Mouse (Mus musculus) forebrain, postnatal 0 days (tissue): Measurements from ENCODE around the gene Tnr. TPM values are rescaled to one million over a fixed set of nuclear protein-coding genes. Genes with fewer than 3 reads are reported as not detected.

ENCODE experiments used
- ATAC-seq: fragments of 200-750 bp; cut with Nextera tagmentation; 2 replicates; pipeline ENCODE4 v1.8.0; 2017; ENCODE audit warnings: mild to moderate bottlenecking, moderate library complexity
- DNase-seq: peaks from one replicate; pipeline ENCODE4 v3.0.0-alpha.2; 2015
- H3K27ac ChIP-seq: fragments of 300-500 bp; sonication (generic); 2 replicates; pipeline ENCODE4 v1.5.1; 2014; ENCODE audit warnings: low read depth, mild to moderate bottlenecking, antibody characterized with exemption, low read length, moderate library complexity, mixed read lengths
- H3K27me3 ChIP-seq: fragments of 300-500 bp; sonication (generic); 2 replicates; pipeline ENCODE4 v1.6.1; 2014; ENCODE audit warnings: mild to moderate bottlenecking, low read length, mixed read lengths; ENCODE audit not compliant: insufficient read depth
- H3K36me3 ChIP-seq: fragments of 300-500 bp; sonication (generic); 2 replicates; pipeline ENCODE4 v1.6.1; 2014; ENCODE audit warnings: mild to moderate bottlenecking, moderate library complexity; ENCODE audit not compliant: insufficient read depth
- H3K4me1 ChIP-seq: fragments of 300-500 bp; sonication (generic); 2 replicates; pipeline ENCODE4 v1.6.1; 2014; ENCODE audit warnings: antibody characterized with exemption; ENCODE audit not compliant: insufficient read depth
- H3K4me2 ChIP-seq: fragments of 300-500 bp; sonication (generic); 2 replicates; pipeline ENCODE4 v1.6.1; 2014; ENCODE audit warnings: low read depth, mild to moderate bottlenecking, moderate library complexity
- H3K4me3 ChIP-seq: fragments of 300-500 bp; sonication (generic); 2 replicates; pipeline ENCODE4 v1.5.1; 2014; ENCODE audit warnings: low read depth, low read length, mixed read lengths
- H3K9ac ChIP-seq: fragments of 300-500 bp; sonication (generic); 2 replicates; pipeline ENCODE4 v1.6.1; 2014; ENCODE audit warnings: mild to moderate bottlenecking
- H3K9me3 ChIP-seq: fragments of 300-500 bp; sonication (generic); 2 replicates; pipeline ENCODE4 v1.6.1; 2016; ENCODE audit warnings: low read length
- CTCF ChIP-seq: sonication (generic); IDR thresholded peaks from 2 replicates; pipeline ENCODE4 v1.5.1; 2016; ENCODE audit warnings: antibody characterized with exemption, control low read depth, low read depth
- WGBS: fragments of 180-500 bp; shearing (Covaris S2); extraction: QIAGEN DNeasy Blood & Tissue Kit; methylation state at CpG from one replicate; pipeline ENCODE4 v1.1.7; 2014; 5-methylcytosine and 5-hydroxymethylcytosine counted together
- polyA plus RNA-seq: library from polyadenylated mRNA; unstranded; fragments of >200 nt; fragmentation: Nextera tagmentation; extraction: Ambion mirVana; gene quantifications from 2 replicates; pipeline ENCODE4 v1.2.1, GENCODE M21; 2015
- total RNA-seq: library from RNA; depleted of rRNA; stranded (reverse); fragments of >200 nt; gene quantifications from 2 replicates; pipeline ENCODE4 v1.2.3, GENCODE M21; 2014

Gene Tnr
- total and polyA plus RNA-seq, 2 experiments from 2014 or later, result 4.1 to 45.7 TPM

DNA sequence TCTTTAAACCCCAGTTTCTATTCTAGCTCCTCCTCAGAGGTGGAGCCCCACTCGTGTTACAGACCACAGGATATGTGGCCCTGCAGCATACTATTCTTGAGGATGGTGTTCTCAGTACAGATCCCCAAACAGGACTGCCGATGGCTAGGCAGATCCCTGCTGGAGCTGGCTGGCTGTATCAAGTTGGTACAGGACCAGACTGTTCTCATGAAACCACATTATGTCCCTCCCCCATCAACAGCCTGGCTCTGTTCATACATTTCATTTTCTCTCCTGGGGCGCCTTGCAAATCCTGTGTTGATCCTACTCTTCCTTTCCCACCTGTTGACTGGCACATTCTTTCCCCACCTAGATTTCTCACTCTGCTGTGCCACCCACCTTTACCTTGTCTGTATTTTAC lies 12.9 kb upstream of the Tnr start:
- Histone ChIP-seq H3K9me3 (no peaks in the 10 kb centered on the region), H3K4me3 (no peak overlapping the region), H3K9ac (no peak overlapping the region), H3K27me3 (no peaks in the 10 kb centered on the region), H3K4me1 (peaks cover 3% of the 10 kb centered on the region; the same call in 1 of the 2 replicates), H3K27ac (no peak overlapping the region), H3K36me3 (no peaks in the 10 kb centered on the region), H3K4me2 (no peak overlapping the region)
- 66% methylated on average over 3 of the region's 3 CpGs for WGBS
- ATAC-seq (peak; percentile 68), DNase-seq (peak; percentile 24)
- no peak for TF ChIP-seq CTCF

DNA sequence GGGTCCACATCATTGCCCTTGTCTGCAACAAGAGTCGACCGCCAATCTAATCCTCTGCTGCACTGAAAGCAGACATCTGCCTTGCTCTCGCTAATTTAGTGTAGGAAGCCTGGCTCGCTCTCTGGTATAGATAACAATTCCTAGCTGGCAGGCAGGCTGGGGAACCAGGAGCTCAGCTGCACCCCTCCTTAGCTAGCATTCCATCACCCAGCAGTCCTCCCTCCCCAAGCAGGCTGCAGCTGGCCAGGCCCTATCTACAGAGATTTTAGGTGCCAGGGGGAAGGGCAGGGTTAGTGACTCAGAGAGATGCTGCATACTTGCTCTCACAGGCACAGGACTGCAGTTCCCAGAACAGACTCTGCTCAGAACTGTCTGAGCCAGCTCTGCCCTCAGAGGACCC lies 5.9 kb upstream of the Tnr start:
- 28% methylated on average over 4 of the region's 4 CpGs for WGBS
- no peak overlapping the region for H3K4me2 ChIP-seq
- no peaks in the 10 kb centered on the region; the same call in 1 of the 2 replicates for H3K27me3 ChIP-seq
- H3K4me3 ChIP-seq, result no peak overlapping the region
- H3K36me3 ChIP-seq, result no peaks in the 10 kb centered on the region
- H3K27ac ChIP-seq, result no peak overlapping the region
- no peak for TF ChIP-seq CTCF
- ATAC-seq (peak; percentile 85), DNase-seq (peak; percentile 36)
- H3K4me1 ChIP-seq, result peaks cover 7% of the 10 kb centered on the region; the same call in 1 of the 2 replicates
- H3K9ac ChIP-seq, result no peak overlapping the region
- no peaks in the 10 kb centered on the region for H3K9me3 ChIP-seq

DNA sequence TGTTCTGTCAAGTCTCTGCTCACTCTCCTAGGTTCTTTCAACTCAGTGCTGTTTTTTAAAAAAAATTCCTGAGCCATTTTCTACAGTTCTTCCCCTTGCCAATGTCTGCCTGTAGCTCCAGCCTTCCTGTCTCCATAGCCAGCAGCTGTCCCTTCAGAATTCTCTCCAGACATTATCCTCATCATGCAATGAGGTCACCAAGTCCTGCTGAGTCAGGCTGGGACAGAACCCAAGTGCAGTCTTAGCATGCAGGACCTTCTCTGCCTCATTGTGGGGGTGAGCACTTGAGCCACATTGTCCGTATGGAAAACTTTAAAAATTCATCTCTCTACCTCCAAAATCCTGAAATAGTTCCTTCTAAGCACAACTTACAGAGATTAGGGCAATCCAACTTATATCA lies 4.4 kb upstream of the Tnr start:
- ATAC-seq (no peak), DNase-seq (no peak)
- TF ChIP-seq CTCF, result no peak
- Histone ChIP-seq H3K27me3 (no peaks in the 10 kb centered on the region; the same call in 1 of the 2 replicates), H3K4me2 (no peak overlapping the region), H3K9ac (no peak overlapping the region), H3K4me1 (peaks cover 7% of the 10 kb centered on the region; the same call in 1 of the 2 replicates), H3K9me3 (no peaks in the 10 kb centered on the region), H3K36me3 (no peaks in the 10 kb centered on the region), H3K27ac (no peak overlapping the region), H3K4me3 (no peak overlapping the region)
- 59% methylated on average over 1 of the region's 1 CpGs for WGBS

DNA sequence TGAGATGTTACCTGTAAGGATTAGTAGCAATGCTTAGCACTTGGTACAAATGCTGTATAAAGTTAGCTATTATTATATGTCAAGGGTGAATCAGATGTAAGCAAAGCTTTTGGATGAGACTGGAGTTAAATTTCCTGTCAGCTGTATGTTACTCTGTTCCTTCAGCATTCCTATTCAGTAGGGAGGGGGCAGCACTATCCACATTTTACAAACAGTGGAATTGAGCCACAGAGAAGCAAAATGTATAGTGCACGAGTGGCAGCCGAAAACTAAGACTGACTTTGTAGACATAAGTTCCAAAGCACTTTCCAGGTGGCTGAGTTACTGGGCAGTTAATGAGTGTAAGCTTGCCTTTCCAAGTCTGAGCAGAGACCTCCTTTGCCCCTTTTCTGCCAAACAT lies 500 bp upstream of the Tnr start:
- no peaks in the 10 kb centered on the region for H3K36me3 ChIP-seq
- H3K4me1 ChIP-seq, result peaks cover 10% of the 10 kb centered on the region; the same call in 1 of the 2 replicates
- no peaks in the 10 kb centered on the region for H3K27me3 ChIP-seq
- WGBS, result 30% methylated on average over 2 of the region's 2 CpGs
- H3K4me3 ChIP-seq, result no peak overlapping the region; the same call in 1 of the 2 replicates
- no peak overlapping the region for H3K9ac ChIP-seq
- H3K9me3 ChIP-seq, result no peaks in the 10 kb centered on the region
- DNase-seq (no peak), ATAC-seq (peak; percentile 70)
- 0 out of 2 replicates have a peak overlapping the region, but pooled peaks have one; percentile 53 for H3K4me2 ChIP-seq
- peak; percentile 40 for TF ChIP-seq CTCF
- no peak overlapping the region for H3K27ac ChIP-seq

DNA sequence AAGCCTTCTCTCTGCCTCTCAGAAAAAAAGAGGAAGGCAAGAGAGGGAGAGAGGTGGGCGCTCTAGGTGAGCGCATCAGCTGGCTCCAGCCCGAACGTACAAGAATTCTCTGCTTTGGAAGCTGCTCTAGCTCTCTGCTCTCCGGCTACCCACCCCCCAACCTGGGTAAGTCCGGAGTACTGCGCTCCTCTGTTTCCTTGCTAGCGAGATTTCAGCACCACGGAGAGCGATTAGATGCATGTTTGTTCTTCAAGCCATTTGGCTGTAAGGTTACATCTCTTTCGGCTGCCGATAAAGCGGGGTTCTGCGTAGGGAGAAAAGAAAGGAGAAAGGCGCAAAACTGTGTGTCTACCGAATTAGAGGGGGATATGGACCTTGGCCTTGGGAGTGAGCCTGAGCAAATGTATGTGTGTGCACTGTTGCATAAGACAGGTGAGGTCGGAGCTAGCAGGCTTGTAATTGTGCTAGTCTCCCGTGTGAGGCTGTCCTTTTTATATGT lies 531 bp downstream of the Tnr start:
- Histone ChIP-seq H3K27ac (peak overlapping the region; percentile 77), H3K36me3 (no peaks in the 10 kb centered on the region), H3K4me1 (peaks cover 10% of the 10 kb centered on the region; the same call in 1 of the 2 replicates), H3K9ac (peak overlapping the region; percentile 65), H3K27me3 (no peaks in the 10 kb centered on the region), H3K9me3 (no peaks in the 10 kb centered on the region), H3K4me3 (peak overlapping the region; percentile 56), H3K4me2 (peak overlapping the region; percentile 53)
- WGBS, result 1% methylated on average over 18 of the region's 18 CpGs
- TF ChIP-seq CTCF, result no peak
- ATAC-seq (peak; percentile 79), DNase-seq (peak; percentile 81)

DNA sequence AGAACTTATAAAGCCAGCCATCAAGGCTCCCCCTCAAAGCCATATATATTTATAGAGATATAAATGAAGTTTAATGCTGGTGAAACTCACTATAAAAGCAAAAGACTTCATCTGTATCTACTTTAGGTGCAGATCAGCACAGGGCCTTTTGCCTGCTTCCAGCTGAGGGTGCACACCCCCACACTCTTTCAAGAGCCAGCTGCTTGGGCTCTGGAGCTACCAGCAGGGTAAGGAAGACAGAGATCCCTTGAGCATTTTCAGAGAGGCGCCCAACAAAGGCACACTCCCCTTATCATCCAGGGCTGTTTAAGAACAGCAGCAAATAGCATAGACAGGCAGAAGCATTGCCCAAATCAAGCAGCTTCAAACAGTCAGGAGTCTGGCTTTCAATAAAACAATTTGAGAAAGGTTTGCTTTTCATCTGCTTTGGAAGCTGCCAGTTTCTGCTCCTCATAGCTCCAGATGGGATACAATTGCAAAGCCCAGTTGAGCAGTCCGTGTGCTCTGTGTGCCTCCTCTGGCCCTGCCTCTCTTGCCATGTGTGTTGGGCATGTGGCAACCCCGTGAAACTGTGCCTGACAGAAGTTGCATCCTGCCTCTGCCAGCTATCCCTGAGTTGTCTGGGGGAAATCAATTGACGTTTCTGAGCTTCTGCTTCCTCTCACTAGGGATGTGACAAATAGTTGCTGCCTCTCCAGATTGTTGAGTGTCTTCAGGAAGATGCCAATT lies 9.4 kb downstream of the Tnr start:
- Histone ChIP-seq H3K4me1 (no peaks in the 10 kb centered on the region), H3K9ac (no peak overlapping the region), H3K27ac (no peak overlapping the region), H3K27me3 (no peaks in the 10 kb centered on the region), H3K9me3 (no peaks in the 10 kb centered on the region), H3K4me3 (no peak overlapping the region), H3K36me3 (no peaks in the 10 kb centered on the region), H3K4me2 (no peak overlapping the region)
- no peak for DNase-seq
- no peak for TF ChIP-seq CTCF
- peak; percentile 71; the same call in 1 of the 2 replicates for ATAC-seq
- WGBS, result 35% methylated on average over 4 of the region's 4 CpGs

DNA sequence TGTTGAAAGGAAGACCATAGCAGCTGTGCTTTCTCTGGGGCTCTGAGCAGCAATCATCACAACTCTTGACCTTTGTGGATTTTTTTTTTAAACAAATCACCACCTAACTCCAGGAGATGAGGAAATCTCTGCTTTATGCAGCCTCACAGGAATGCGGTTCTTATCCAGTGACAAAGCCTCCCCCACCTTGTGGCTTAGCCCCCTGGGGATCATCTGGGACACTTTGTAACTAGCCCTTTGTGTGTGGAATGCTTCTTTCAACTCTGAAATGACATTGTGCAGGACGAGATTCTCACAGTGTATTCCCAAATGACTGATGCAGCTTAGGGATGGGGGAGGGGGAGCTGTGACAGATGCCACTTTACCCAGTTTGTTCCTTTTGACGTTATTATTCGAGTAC lies 12.0 kb downstream of the Tnr start:
- H3K4me1 ChIP-seq, result no peaks in the 10 kb centered on the region
- no peaks in the 10 kb centered on the region for H3K27me3 ChIP-seq
- 0 out of 2 replicates have a peak, but pooled peaks cover 3% of the 10 kb centered on the region for H3K36me3 ChIP-seq
- no peak for ATAC-seq
- TF ChIP-seq CTCF, result no peak
- no peak overlapping the region for H3K27ac ChIP-seq
- H3K4me2 ChIP-seq, result no peak overlapping the region
- no peaks in the 10 kb centered on the region for H3K9me3 ChIP-seq
- no peak overlapping the region for H3K4me3 ChIP-seq
- WGBS, result 10% methylated on average over 4 of the region's 4 CpGs
- no peak overlapping the region for H3K9ac ChIP-seq
- DNase-seq, result no peak
